Mouse (Mus musculus) left cerebral cortex, postnatal 36 days (tissue): ENCODE measurements around the gene Sdf4. TPM values are rescaled to one million over a fixed set of nuclear protein-coding genes. Genes with fewer than 3 reads are reported as not detected.

Experiments used
- DNase-seq, 2 experiments: peaks; one replicate each; pipeline ENCODE4 v3.0.0; 2021 to 2022; ENCODE audit warnings: low spot score in 2 of 2, mixed read lengths in 1 of 2
- intact Hi-C: fragments of 180-260 bp; cut with DNase I; formaldehyde crosslinking; loops from one replicate; pipeline ENCODE4 v1.15.1; 2025
- total RNA-seq, 2 experiments: library from RNA; stranded (reverse); gene quantifications; 2 replicates each; pipeline ENCODE4 v1.2.3; 2021

Gene Sdf4
- total RNA-seq, 2 experiments from 2014 or later: 184 to 206 TPM

DNA sequence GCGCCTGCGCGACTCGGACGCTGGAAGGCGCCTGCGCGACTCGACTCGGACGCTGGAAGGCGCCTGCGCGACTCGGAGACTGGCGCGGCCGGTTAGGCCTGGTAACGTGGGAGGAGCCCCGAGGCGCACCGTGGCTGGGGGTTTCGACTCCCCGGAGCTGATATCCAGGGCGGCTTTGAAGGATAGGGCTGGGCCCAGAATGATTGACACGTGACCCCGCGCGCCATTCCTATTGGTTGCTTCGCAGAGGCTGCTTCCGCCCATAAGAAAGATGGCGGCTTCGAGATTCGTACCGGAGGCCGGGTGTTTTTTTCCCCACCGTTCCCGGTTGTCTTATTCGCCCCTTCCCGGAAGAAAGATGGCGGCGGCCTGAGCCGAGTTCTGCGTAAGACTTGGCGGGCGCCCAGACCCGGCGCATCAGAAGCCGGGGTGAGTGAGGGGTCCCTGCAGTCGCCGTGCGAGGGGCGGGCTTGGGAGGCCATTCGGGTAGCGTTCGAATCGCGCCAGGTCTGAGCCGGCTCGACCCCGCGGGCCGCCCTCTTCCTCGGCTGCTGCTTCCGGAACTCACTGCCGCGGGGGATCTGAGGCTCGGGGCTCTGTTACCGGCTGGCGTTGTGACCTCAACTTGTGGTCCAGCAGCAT is 355 bp downstream of the Sdf4 start:
- peak; percentile 97 to 99 for DNase-seq
- intact Hi-C loops: loop anchor here (5.0 to 10.0 kb wide), 3 partner anchors 36 to 112 kb away; partner anchors contain the start of genes 9430015G10Rik and Ube2j2

DNA sequence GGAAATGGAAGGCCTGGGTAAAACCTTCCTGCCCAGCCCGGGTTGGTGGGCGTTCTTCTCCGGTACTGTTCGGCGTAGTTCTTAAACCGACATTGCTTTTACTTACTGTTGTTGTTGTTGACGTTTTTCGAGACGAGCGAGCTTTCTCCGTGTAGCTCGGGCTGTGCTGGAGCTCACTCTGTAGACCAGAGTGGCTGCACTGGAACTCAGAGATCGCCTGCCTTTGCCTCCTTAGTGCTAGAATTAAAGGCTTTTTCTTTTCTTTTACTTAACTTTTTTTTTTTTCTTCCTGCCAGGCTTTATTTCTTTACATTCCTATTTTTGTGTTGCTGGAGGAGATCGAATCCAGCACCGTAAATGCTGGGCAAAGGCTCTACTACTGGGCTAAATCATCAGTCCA is 934 bp downstream of the Sdf4 start:
- no peak for DNase-seq
- intact Hi-C loops: loop anchor here (5.0 to 10.0 kb wide), 3 partner anchors 36 to 111 kb away; partner anchors contain the start of genes 9430015G10Rik and Ube2j2

GRCm38 (mm10) chr4:156004109-156004508 is 11.4 kb downstream of the Sdf4 start:
- intact Hi-C loops: no loop called here
- DNase-seq: no peak

DNA sequence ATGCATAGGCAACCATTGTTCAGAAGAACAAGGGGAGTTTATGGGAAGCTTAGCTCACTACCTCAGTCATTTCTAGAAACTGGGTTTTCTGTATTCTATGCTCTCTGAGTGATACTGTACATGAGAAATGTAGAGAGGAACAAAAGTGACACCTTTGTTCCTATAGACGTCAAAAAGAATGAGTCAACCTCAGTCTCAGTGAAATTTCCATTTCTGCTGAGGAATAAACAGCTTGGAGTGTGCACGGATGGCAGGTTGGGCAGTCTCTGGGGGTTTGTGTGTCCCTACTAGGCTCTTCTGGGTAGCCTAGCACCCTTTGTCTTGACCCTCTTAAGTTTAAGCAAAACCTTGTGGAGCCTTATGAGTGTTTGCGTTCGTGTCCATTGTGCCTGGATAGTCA is 15.7 kb downstream of the Sdf4 start:
- intact Hi-C loops: no loop called here

DNA sequence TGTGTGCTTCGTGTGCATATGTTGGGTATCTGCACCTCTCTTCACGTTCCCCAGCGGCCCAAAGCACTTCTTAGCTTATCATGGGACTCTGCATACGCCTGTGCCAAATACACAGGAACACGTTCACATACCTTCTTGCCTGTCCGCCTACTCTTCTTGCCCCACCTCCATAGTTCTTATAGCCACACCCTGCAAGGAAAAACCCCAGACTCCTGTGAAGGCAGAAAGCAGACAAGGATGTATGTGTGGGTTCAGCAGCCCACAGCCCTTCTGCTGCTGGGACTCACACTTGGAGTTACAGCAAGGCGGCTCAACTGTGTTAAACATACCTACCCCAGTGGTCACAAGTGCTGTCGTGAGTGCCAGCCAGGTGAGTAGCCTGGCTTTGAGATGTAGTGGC is 21.0 kb downstream of the Sdf4 start, which contains the start of gene Tnfrsf4:
TSS of gene Tnfrsf4 (plus strand) at position 207 of the 400 bp plus-strand sequence.
- intact Hi-C loops: no loop called here
- DNase-seq: peak in 1 of 2 experiments; percentile 61

More for the DNA sequence above, 15.7 kb downstream of the Sdf4 start:
- no peak for DNase-seq

DNA sequence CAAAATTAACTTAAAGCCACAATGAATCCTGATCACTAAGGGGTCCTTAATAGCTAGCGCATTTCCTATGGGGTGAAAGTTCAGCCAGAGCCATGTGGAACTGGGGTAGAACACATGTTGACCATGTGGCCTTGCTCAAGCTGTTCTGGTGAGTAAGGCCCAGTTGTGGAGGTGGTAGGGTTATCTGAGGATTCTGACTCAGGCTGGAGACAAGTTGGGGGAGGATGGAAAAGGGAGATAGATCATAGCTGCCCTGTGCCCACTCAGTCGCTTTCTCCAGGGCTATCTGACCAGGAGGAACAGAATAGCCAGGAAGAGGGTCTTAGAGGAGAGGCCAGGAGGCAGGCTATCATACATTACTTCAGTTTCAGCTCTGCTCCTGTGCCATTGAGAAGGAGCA is 21.8 kb downstream of the Sdf4 start:
- no peak for DNase-seq
- intact Hi-C loops: no loop called here

GRCm38 (mm10) chr4:156019771-156020170 is 27.1 kb downstream of the Sdf4 start:
- intact Hi-C loops: no loop called here
- no peak for DNase-seq

GRCm38 (mm10) chr4:156021381-156021780 is 28.7 kb downstream of the Sdf4 start:
- intact Hi-C loops: no loop called here
- no peak for DNase-seq

DNA sequence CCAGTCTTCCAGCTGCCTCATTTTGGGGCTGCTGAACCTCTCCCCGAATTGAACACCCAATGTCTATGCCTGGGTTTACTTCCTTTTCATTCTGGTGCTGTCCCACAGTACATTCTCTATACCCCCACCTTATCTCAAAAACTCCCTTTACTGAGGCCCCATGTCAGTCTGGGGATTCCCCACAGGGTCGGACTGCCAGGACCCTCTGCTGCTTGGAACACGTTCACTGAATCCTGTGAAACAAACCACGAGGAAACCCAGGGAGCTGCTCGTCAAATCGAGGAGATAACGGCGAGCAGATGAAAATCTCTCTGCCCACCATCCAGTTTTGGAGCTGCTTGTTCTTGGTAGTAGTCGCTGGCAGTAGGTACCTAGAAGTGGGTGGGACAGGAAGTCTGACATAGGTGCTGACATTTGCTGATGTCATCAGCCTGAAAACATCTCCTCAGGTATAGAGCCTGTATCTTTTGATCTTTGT is 29.3 kb downstream of the Sdf4 start:
- DNase-seq: no peak
- intact Hi-C loops: no loop called here

DNA sequence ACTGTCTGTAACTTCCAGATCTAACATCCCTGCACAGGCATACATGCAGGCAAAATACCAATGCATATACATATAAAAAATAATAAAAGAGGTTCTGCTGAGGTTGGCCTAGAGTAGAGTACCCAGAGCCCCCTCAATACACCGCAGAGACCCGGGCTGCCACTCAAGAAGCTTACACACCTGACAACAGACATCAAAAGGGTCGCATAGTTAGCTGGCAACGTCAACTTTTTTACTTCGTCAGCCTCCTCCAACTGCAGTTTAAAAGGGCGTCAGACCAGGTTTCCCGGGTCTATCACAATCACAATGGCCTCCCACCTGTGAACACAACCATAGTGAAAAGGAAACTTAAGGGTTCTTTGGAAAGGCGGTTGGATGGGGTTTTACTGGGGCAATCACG is 30.8 kb downstream of the Sdf4 start:
- intact Hi-C loops: no loop called here
- no peak for DNase-seq

- intact Hi-C loops: no loop called here
- DNase-seq: no peak
Measured at GRCm38 (mm10) chr4:156024184-156024583, 31.5 kb downstream of the Sdf4 start.

DNA sequence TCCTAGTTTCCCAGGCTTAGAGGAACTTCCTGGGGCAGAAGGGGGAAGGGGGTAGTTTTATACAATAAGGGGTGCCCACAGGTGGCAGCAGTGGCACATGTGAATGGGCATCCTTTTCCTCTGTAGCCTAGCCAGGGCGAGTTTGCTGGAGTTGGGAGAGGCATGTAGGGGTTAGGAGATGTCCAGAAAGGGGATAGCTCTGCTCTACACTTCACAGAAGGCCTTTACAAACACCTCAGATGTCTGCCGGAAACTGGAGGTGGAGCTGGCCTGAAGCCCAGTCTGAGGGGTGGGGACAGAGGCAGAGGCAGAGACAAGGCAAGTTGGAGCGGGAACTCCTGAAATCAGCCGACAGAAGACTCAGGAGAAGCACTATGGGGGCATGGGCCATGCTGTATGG is 33.3 kb downstream of the Sdf4 start, which contains the start of gene Tnfrsf18:
TSS of gene Tnfrsf18 (plus strand) at position 152 of the 400 bp plus-strand sequence.
- intact Hi-C loops: no loop called here
- DNase-seq: peak; percentile 66 to 71

- DNase-seq: no peak
- intact Hi-C loops: no loop called here
Measured at GRCm38 (mm10) chr4:156028580-156028979, 35.9 kb downstream of the Sdf4 start.

DNA sequence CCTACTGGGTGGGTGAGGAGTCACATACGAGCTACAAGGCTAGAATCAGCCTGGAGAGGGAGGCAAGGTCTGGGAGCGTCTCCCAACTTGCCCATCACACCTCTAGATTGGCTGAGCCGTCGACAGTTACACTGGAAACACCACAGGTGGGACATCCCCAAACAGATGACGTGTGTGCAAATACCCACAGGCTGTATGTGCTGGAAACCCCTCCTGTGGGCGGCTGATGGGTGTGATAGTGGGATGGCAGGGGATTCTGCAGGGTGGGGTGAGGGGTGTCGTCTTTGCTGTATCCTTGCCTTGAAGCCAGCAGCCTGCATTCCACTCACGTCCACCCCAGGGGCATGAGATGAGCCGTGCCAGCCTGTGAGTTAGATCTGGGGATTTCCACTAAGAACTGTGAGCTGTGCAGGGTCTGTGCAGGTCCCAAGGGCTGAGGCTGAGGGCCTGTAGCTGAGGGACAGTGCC is 38.0 kb downstream of the Sdf4 start:
- intact Hi-C loops: loop anchor here (5.0 kb wide), 1 partner anchor 67 kb away; no protein-coding TSS in a partner anchor
- no peak for DNase-seq

- intact Hi-C loops: loop anchor here (5.0 kb wide), 1 partner anchor 66 kb away; no protein-coding TSS in a partner anchor
- DNase-seq: no peak
Measured at GRCm38 (mm10) chr4:156031255-156031592, 38.6 kb downstream of the Sdf4 start.

- intact Hi-C loops: loop anchor here (5.0 kb wide), 1 partner anchor 66 kb away; no protein-coding TSS in a partner anchor
- DNase-seq: peak; percentile 79 to 81
Measured at GRCm38 (mm10) chr4:156031593-156032391, 39.1 kb downstream of the Sdf4 start.

GRCm38 (mm10) chr4:156032856-156033255 is 40.2 kb downstream of the Sdf4 start:
- intact Hi-C loops: loop anchor here (5.0 kb wide), 1 partner anchor 64 kb away; no protein-coding TSS in a partner anchor
- DNase-seq: no peak

- intact Hi-C loops: loop anchor here (5.0 kb wide), 1 partner anchor 64 kb away; no protein-coding TSS in a partner anchor
- no peak for DNase-seq
Measured at GRCm38 (mm10) chr4:156033476-156034119, 40.9 kb downstream of the Sdf4 start.

- intact Hi-C loops: loop anchor here (5.0 kb wide), 1 partner anchor 63 kb away; no protein-coding TSS in a partner anchor
- no peak for DNase-seq
Measured at GRCm38 (mm10) chr4:156034301-156034700, 41.6 kb downstream of the Sdf4 start.

GRCm38 (mm10) chr4:156034901-156035300 is 42.2 kb downstream of the Sdf4 start:
- DNase-seq: no peak
- intact Hi-C loops: loop anchor here (5.0 kb wide), 1 partner anchor 62 kb away; no protein-coding TSS in a partner anchor
